In the genomic region with DNA sequence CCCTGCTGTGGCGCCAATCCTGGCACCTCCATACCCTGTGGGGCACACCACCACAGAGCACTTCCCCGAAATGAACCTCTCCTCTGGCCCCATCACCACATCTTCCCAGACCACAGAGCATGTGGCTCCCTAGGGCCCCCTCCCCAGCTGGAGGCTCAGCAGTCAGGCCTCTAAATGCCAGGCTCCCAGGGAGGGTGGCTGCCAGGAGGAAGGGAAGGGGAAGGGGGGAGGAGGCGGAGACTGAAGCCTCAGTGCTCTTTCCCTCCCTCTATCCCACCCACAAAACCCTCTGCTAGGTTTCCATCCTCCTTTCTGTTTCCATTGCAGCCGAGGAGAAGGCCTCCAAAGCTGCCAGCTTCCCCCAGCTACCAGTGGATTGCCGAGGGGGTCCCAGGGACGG, we compare ENCODE assay signal across 27 mouse cellular contexts. TPM values are rescaled to one million over a fixed set of nuclear protein-coding genes. Genes with fewer than 3 reads are reported as not detected.
"Had no signal": no experiment of that assay in that cellular context is flagged by ENCODE, and none has a peak within 500 bp of the region (broad histone marks: within the 10 kb centered on the region; RNA-seq: fewer than 3 reads in every experiment).

No protein-coding gene starts in this region.

- H3K9ac ChIP-seq: liver, embryonic 13.5 days; midbrain, embryonic 13.5 days; stomach, embryonic 15.5 days had no signal

- H3K4me3 ChIP-seq: liver, embryonic 13.5 days; midbrain, embryonic 13.5 days; stomach, embryonic 15.5 days had no signal

- H3K9me3 ChIP-seq: liver, embryonic 13.5 days; midbrain, embryonic 13.5 days; stomach, embryonic 15.5 days had no signal

- ATAC-seq: midbrain, embryonic 16.5 days had no signal

- H3K36me3 ChIP-seq: liver, embryonic 13.5 days; midbrain, embryonic 13.5 days; stomach, embryonic 15.5 days had no signal

- H3K4me2 ChIP-seq: liver, embryonic 13.5 days; midbrain, embryonic 13.5 days; stomach, embryonic 15.5 days had no signal

- H3K27ac ChIP-seq: liver, embryonic 13.5 days; macrophage; midbrain, embryonic 13.5 days; stomach, embryonic 15.5 days had no signal

- DNase-seq: kidney, adult 9 months; kidney, postnatal 14 days; kidney, postnatal 4 days; liver, embryonic 13.5 days; lung, adult 2 months; lung, postnatal 14 days; right cerebral cortex, postnatal 4 days; spleen, adult 18-20 months; thymus, postnatal 25 days had no signal

RNA-seq across cellular contexts. Expression of gene Alx3, which starts 5.3 kb away (rescaled TPM):
- total RNA-seq: liver, adult 2 months; megakaryocyte, adult 5-6 weeks had no signal
- polyA plus RNA-seq: kidney, embryonic 16.5 days; liver, adult 2 months; lung, adult 2 months; macrophage; neural tube, embryonic 14.5 days; stomach, embryonic 15.5 days had no signal

RNA-seq across cellular contexts. Expression of gene Gm10961, which starts 31.0 kb away (rescaled TPM):
- total RNA-seq: layer of hippocampus, adult 18-20 months; layer of hippocampus, postnatal 25 days; left cerebral cortex, adult 18-20 months; left cerebral cortex, postnatal 25 days; liver, adult 2 months; megakaryocyte, adult 5-6 weeks had no signal
- polyA plus RNA-seq: kidney, embryonic 16.5 days; limb, embryonic 11.5 days; limb, embryonic 14.5 days; liver, adult 2 months; liver, embryonic 13.5 days; liver, embryonic 16.5 days; lung, adult 2 months; lung, embryonic 16.5 days; macrophage; midbrain, embryonic 13.5 days; midbrain, embryonic 16.5 days; neural tube, embryonic 11.5 days; neural tube, embryonic 14.5 days; stomach, embryonic 15.5 days; thymus, postnatal 0 days had no signal

RNA-seq across cellular contexts. Expression of gene Ubl4b, which starts 45.3 kb away (rescaled TPM):
- total RNA-seq: layer of hippocampus, adult 18-20 months; layer of hippocampus, postnatal 25 days; left cerebral cortex, adult 18-20 months; liver, adult 2 months; megakaryocyte, adult 5-6 weeks had no signal
- polyA plus RNA-seq: kidney, embryonic 16.5 days; liver, adult 2 months; liver, embryonic 13.5 days; liver, embryonic 16.5 days; lung, adult 2 months; lung, embryonic 16.5 days; macrophage; midbrain, embryonic 13.5 days; midbrain, embryonic 16.5 days; neural tube, embryonic 11.5 days; neural tube, embryonic 14.5 days; stomach, embryonic 15.5 days; thymus, postnatal 0 days had no signal
